Mouse (Mus musculus) heart, postnatal 0 days (tissue): ENCODE measurements around the gene Cyp3a13.

Experiments
- CTCF ChIP-seq: IDR thresholded peaks from 2 replicates; pipeline ENCODE4 v1.5.1; 2016; ENCODE audit warnings: antibody characterized with exemption, control low read depth, low read depth
- EP300 ChIP-seq: IDR thresholded peaks from 2 replicates; pipeline ENCODE4 v1.6.1; 2016; ENCODE audit warnings: antibody characterized with exemption, low read depth

DNA sequence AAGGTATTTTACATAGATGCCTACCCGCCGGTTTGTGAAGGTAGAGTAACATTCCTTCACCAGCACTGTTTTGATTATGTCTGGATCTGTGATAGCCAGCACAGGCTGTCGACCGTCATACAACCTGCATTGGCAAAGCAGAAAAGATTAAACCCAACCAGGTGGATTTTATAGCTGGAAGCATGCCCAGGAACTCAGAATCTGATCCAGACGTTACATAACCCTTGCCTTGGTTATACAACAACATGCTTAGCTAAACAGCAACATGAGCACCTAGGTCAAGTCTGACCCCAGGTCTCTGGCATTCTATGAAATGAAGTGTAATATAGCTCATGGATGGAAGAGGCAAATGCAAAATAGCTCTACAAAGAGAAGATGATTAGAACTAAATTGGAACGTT is 5.9 kb downstream of the Cyp3a13 start:
- TF ChIP-seq CTCF = no peak
- TF ChIP-seq EP300 = no peak
